In genomic region chr8:4895046-4895445, GRCm38 (mm10) we compare ENCODE assay signal across 21 mouse cellular contexts.
"Had no signal": no experiment of that assay in that cellular context is flagged by ENCODE, and none has a peak within 500 bp of the region (broad histone marks: within the 10 kb centered on the region; RNA-seq: fewer than 3 reads in every experiment).

No protein-coding gene starts in this region.

- H3K4me2 ChIP-seq: intestine, embryonic 15.5 days; limb, embryonic 13.5 days; liver, embryonic 12.5 days; liver, embryonic 15.5 days; lung, embryonic 15.5 days; midbrain, embryonic 13.5 days; neural tube, embryonic 13.5 days had no signal

- H3K36me3 ChIP-seq: intestine, embryonic 15.5 days; limb, embryonic 13.5 days; liver, embryonic 12.5 days; liver, embryonic 15.5 days; lung, embryonic 15.5 days; midbrain, embryonic 10.5 days; midbrain, embryonic 13.5 days; neural tube, embryonic 13.5 days had no signal

- H3K9ac ChIP-seq: intestine, embryonic 15.5 days; limb, embryonic 13.5 days; liver, embryonic 12.5 days; liver, embryonic 15.5 days; lung, embryonic 15.5 days; midbrain, embryonic 13.5 days; neural tube, embryonic 13.5 days had no signal

- H3K4me3 ChIP-seq: intestine, embryonic 15.5 days; limb, embryonic 13.5 days; liver, embryonic 12.5 days; liver, embryonic 15.5 days; lung, embryonic 15.5 days; megakaryocyte, embryonic 14.5 days; midbrain, embryonic 10.5 days; midbrain, embryonic 13.5 days; myocyte; neural tube, embryonic 13.5 days had no signal

- ATAC-seq: intestine, embryonic 15.5 days; liver, embryonic 12.5 days; midbrain, embryonic 13.5 days; midbrain, embryonic 16.5 days had no signal

- H3K9me3 ChIP-seq: intestine, embryonic 15.5 days; limb, embryonic 13.5 days; liver, embryonic 12.5 days; liver, embryonic 15.5 days; lung, embryonic 15.5 days; midbrain, embryonic 10.5 days; midbrain, embryonic 13.5 days; neural tube, embryonic 13.5 days had no signal

- H3K27ac ChIP-seq: intestine, embryonic 15.5 days; limb, embryonic 13.5 days; liver, embryonic 12.5 days; liver, embryonic 15.5 days; lung, embryonic 15.5 days; midbrain, embryonic 10.5 days; midbrain, embryonic 13.5 days; neural tube, embryonic 13.5 days; stomach, postnatal 0 days had no signal

- H3K27me3 ChIP-seq: intestine, embryonic 15.5 days; limb, embryonic 13.5 days; liver, embryonic 12.5 days; liver, embryonic 15.5 days; lung, embryonic 15.5 days; megakaryocyte, embryonic 14.5 days; midbrain, embryonic 13.5 days; neural tube, embryonic 13.5 days had no signal

- DNase-seq: left cerebral cortex, postnatal 4 days; liver; lung, adult 18-20 months; lung, postnatal 10 days; lung, postnatal 36 days; retina, postnatal 1 day; thymus, adult 2 months; thymus, postnatal 14 days; thymus, postnatal 4 days had no signal

- H3K4me1 ChIP-seq: intestine, embryonic 15.5 days; limb, embryonic 13.5 days; liver, embryonic 12.5 days; liver, embryonic 15.5 days; lung, embryonic 15.5 days; megakaryocyte, embryonic 14.5 days; midbrain, embryonic 10.5 days; midbrain, embryonic 13.5 days; neural tube, embryonic 13.5 days had no signal
